Mouse (Mus musculus) adipocyte (in vitro differentiated cells): Measurements from ENCODE around the gene Tmem88.

ENCODE experiments used
- DNase-seq: peaks from one replicate; pipeline ENCODE4 v3.0.0-alpha.2; 2016; ENCODE audit warnings: low spot score

Tmem88 gene

GRCm38 (mm10) chr11:69398059-69398458 is at the start of gene Tmem88:
Tmem88 (minus strand) TSS chr11:69398234.
- no peak for DNase-seq

- no peak for DNase-seq
Observed at GRCm38 (mm10) chr11:69447299-69447698, 49.3 kb upstream of the Tmem88 start.

GRCm38 (mm10) chr11:69443328-69443727 is 45.3 kb upstream of the Tmem88 start:
- DNase-seq = no peak

- DNase-seq = no peak
Observed at GRCm38 (mm10) chr11:69437291-69437690, 39.3 kb upstream of the Tmem88 start.

- DNase-seq = no peak
Observed at GRCm38 (mm10) chr11:69433189-69433588, 35.2 kb upstream of the Tmem88 start.

- DNase-seq = no peak
Observed at GRCm38 (mm10) chr11:69432640-69432982, 34.6 kb upstream of the Tmem88 start.

- DNase-seq = peak; percentile 71
Observed at GRCm38 (mm10) chr11:69431829-69432639, 34.0 kb upstream of the Tmem88 start.

GRCm38 (mm10) chr11:69430631-69431030 is 32.6 kb upstream of the Tmem88 start:
- no peak for DNase-seq

- no peak for DNase-seq
Observed at GRCm38 (mm10) chr11:69429313-69429712, 31.3 kb upstream of the Tmem88 start.

GRCm38 (mm10) chr11:69428751-69429150 is 30.7 kb upstream of the Tmem88 start:
- peak; percentile 32 for DNase-seq

- DNase-seq = no peak
Observed at GRCm38 (mm10) chr11:69426246-69426645, 28.2 kb upstream of the Tmem88 start.

- no peak for DNase-seq
Observed at GRCm38 (mm10) chr11:69423885-69424284, 25.9 kb upstream of the Tmem88 start.

GRCm38 (mm10) chr11:69422842-69423241 is 24.8 kb upstream of the Tmem88 start:
- no peak for DNase-seq

GRCm38 (mm10) chr11:69421131-69421977 is 23.3 kb upstream of the Tmem88 start:
- no peak for DNase-seq

- DNase-seq = no peak
Observed at GRCm38 (mm10) chr11:69420554-69421000, 22.5 kb upstream of the Tmem88 start.

- peak; percentile 74 for DNase-seq
Observed at GRCm38 (mm10) chr11:69419813-69420553, 21.9 kb upstream of the Tmem88 start.

GRCm38 (mm10) chr11:69419443-69419812 is 21.4 kb upstream of the Tmem88 start:
- DNase-seq = peak; percentile 67

- peak; percentile 99 for DNase-seq
Observed at GRCm38 (mm10) chr11:69418481-69419442, 20.7 kb upstream of the Tmem88 start.

GRCm38 (mm10) chr11:69417449-69418384 is 19.7 kb upstream of the Tmem88 start:
- peak; percentile 100 for DNase-seq

GRCm38 (mm10) chr11:69416921-69417448 is 19.0 kb upstream of the Tmem88 start:
- DNase-seq = peak; percentile 42
